Mouse (Mus musculus): Measurements from ENCODE around the gene Cdca3. TPM values are rescaled to one million over a fixed set of nuclear protein-coding genes. Genes with fewer than 3 reads are reported as not detected.
A peak's percentile ranks its signal among the peaks of the same experiment; 100 is the strongest.

The Cdca3 gene
- polyA plus RNA-seq, 1 experiment from 2014 or later = 166 TPM

GRCm38 (mm10) chr6:124839805-124840204 lies 10.5 kb downstream of the Cdca3 start:
- Histone ChIP-seq H3K4me1 (peaks cover 17% of the 10 kb centered on the region), H3K27ac (no peak overlapping the region), H3K9ac (peak overlapping the region; percentile 34; the same call in 1 of the 2 replicates), H3K27me3 (no peaks in the 10 kb centered on the region), H3K4me3 (no peak overlapping the region), H3K36me3 (peaks cover 11% of the 10 kb centered on the region), H3K4me2 (replicated peaks) (0 out of 2 replicates have a peak overlapping the region, but pooled peaks have one; percentile 21), H3K9me3 (no peaks in the 10 kb centered on the region)
- WGBS = 5% methylated on average over 8 of the region's 8 CpGs
- ATAC-seq (ENCODE audit: insufficient number of reproducible peaks, insufficient read depth, low FRiP score, low TSS enrichment) = no peak

GRCm38 (mm10) chr6:124840241-124841167 lies 11.2 kb downstream of the Cdca3 start, which contains the start of gene Gnb3:
TSS of gene Gnb3 (minus strand) at chr6:124840275.
- Histone ChIP-seq H3K27ac (no peak within 1 kb of the TSS), H3K4me3 (no peak within 1 kb of the TSS), H3K36me3 (peaks cover 18% of the 10 kb centered on the region), H3K4me2 (replicated peaks) (0 out of 2 replicates have a peak within 1 kb of the TSS, but pooled peaks have one; percentile 21), H3K9ac (peak within 1 kb of the TSS; percentile 34; the same call in 1 of the 2 replicates), H3K27me3 (no peaks in the 10 kb centered on the region), H3K9me3 (no peaks in the 10 kb centered on the region), H3K4me1 (peaks cover 17% of the 10 kb centered on the region)
- ATAC-seq (ENCODE audit: insufficient number of reproducible peaks, insufficient read depth, low FRiP score, low TSS enrichment) = no peak; the same call in 1 of the 2 replicates
- 35% methylated on average over 15 of the region's 15 CpGs for WGBS

GRCm38 (mm10) chr6:124847305-124847704 lies 18.0 kb downstream of the Cdca3 start:
- Histone ChIP-seq H3K9me3 (no peaks in the 10 kb centered on the region), H3K4me1 (no peaks in the 10 kb centered on the region), H3K36me3 (peaks cover 27% of the 10 kb centered on the region), H3K4me2 (replicated peaks) (no peak overlapping the region), H3K9ac (no peak overlapping the region), H3K27me3 (no peaks in the 10 kb centered on the region), H3K27ac (no peak overlapping the region), H3K4me3 (no peak overlapping the region)
- WGBS = 13% methylated on average over 9 of the region's 9 CpGs
- no peak; the same call in 1 of the 2 replicates for ATAC-seq (ENCODE audit: insufficient number of reproducible peaks, insufficient read depth, low FRiP score, low TSS enrichment)

- no peaks in the 10 kb centered on the region for H3K9me3 ChIP-seq
- no peak overlapping the region for H3K9ac ChIP-seq
- 0 out of 2 replicates have a peak, but pooled peaks cover 1% of the 10 kb centered on the region for H3K4me1 ChIP-seq
- ATAC-seq (ENCODE audit: insufficient number of reproducible peaks, insufficient read depth, low FRiP score, low TSS enrichment) = no peak
- no peaks in the 10 kb centered on the region for H3K27me3 ChIP-seq
- H3K4me2 ChIP-seq (replicated peaks) = no peak overlapping the region
- H3K27ac ChIP-seq = no peak overlapping the region
- 71% methylated on average over 8 of the region's 8 CpGs for WGBS
- H3K4me3 ChIP-seq = no peak overlapping the region
- peaks cover 41% of the 10 kb centered on the region for H3K36me3 ChIP-seq
Observed at GRCm38 (mm10) chr6:124850535-124850934, 21.2 kb downstream of the Cdca3 start.

- WGBS = 77% methylated on average over 12 of the region's 12 CpGs
- no peak overlapping the region for H3K4me3 ChIP-seq
- H3K4me1 ChIP-seq = peaks cover 16% of the 10 kb centered on the region
- H3K9me3 ChIP-seq = no peaks in the 10 kb centered on the region
- no peak overlapping the region for H3K27ac ChIP-seq
- ATAC-seq (ENCODE audit: insufficient number of reproducible peaks, insufficient read depth, low FRiP score, low TSS enrichment) = no peak
- H3K9ac ChIP-seq = no peak overlapping the region
- H3K4me2 ChIP-seq (replicated peaks) = no peak overlapping the region
- H3K36me3 ChIP-seq = peaks cover 34% of the 10 kb centered on the region
- no peaks in the 10 kb centered on the region for H3K27me3 ChIP-seq
Observed at GRCm38 (mm10) chr6:124854647-124855046, 25.3 kb downstream of the Cdca3 start.

GRCm38 (mm10) chr6:124856321-124856720 lies 27.0 kb downstream of the Cdca3 start:
- Histone ChIP-seq H3K4me2 (replicated peaks) (peak overlapping the region; percentile 76), H3K27ac (peak overlapping the region; percentile 99), H3K36me3 (peaks cover 27% of the 10 kb centered on the region), H3K4me1 (peaks cover 24% of the 10 kb centered on the region), H3K9me3 (no peaks in the 10 kb centered on the region), H3K4me3 (peak overlapping the region; percentile 87), H3K9ac (peak overlapping the region; percentile 97), H3K27me3 (no peaks in the 10 kb centered on the region)
- under 1% methylated on average over 13 of the region's 14 CpGs for WGBS
- peak; percentile 72 for ATAC-seq (ENCODE audit: insufficient number of reproducible peaks, insufficient read depth, low FRiP score, low TSS enrichment)

- H3K4me1 ChIP-seq = peaks cover 31% of the 10 kb centered on the region
- peak; percentile 81 for ATAC-seq (ENCODE audit: insufficient number of reproducible peaks, insufficient read depth, low FRiP score, low TSS enrichment)
Observed at GRCm38 (mm10) chr6:124856916-124857839, 27.8 kb downstream of the Cdca3 start, which contains the start of gene P3h3. TSS of gene P3h3 (minus strand) at chr6:124857752.

GRCm38 (mm10) chr6:124857840-124858530 lies 28.6 kb downstream of the Cdca3 start:
- no peak for ATAC-seq (ENCODE audit: insufficient number of reproducible peaks, insufficient read depth, low FRiP score, low TSS enrichment)
- WGBS = 19% methylated on average over 26 of the region's 26 CpGs
- Histone ChIP-seq H3K9ac (peak overlapping the region; percentile 97), H3K4me3 (peak overlapping the region; percentile 87), H3K27me3 (no peaks in the 10 kb centered on the region), H3K27ac (peak overlapping the region; percentile 99), H3K36me3 (peaks cover 19% of the 10 kb centered on the region), H3K4me1 (peaks cover 38% of the 10 kb centered on the region), H3K9me3 (no peaks in the 10 kb centered on the region), H3K4me2 (replicated peaks) (peak overlapping the region; percentile 76)

More at GRCm38 (mm10) chr6:124856916-124857839, 27.8 kb downstream of the Cdca3 start, which contains the start of gene P3h3:
- H3K4me2 ChIP-seq (replicated peaks) = peak within 1 kb of the TSS; percentile 76
- H3K27me3 ChIP-seq = no peaks in the 10 kb centered on the region
- H3K36me3 ChIP-seq = peaks cover 27% of the 10 kb centered on the region
- H3K4me3 ChIP-seq = peak within 1 kb of the TSS; percentile 87
- H3K27ac ChIP-seq = peak within 1 kb of the TSS; percentile 99
- H3K9ac ChIP-seq = peak within 1 kb of the TSS; percentile 97
- H3K9me3 ChIP-seq = no peaks in the 10 kb centered on the region
- under 1% methylated on average over 77 of the region's 86 CpGs for WGBS

- H3K36me3 ChIP-seq = peaks cover 12% of the 10 kb centered on the region
- peaks cover 41% of the 10 kb centered on the region for H3K4me1 ChIP-seq
- H3K4me3 ChIP-seq = peak overlapping the region; percentile 87; the same call in 1 of the 2 replicates
- no peaks in the 10 kb centered on the region for H3K27me3 ChIP-seq
- H3K4me2 ChIP-seq (replicated peaks) = peak overlapping the region; percentile 76
- no peaks in the 10 kb centered on the region for H3K9me3 ChIP-seq
- peak overlapping the region; percentile 97; the same call in 1 of the 2 replicates for H3K9ac ChIP-seq
- 0 out of 2 replicates have a peak overlapping the region, but pooled peaks have one; percentile 99 for H3K27ac ChIP-seq
- no peak for ATAC-seq (ENCODE audit: insufficient number of reproducible peaks, insufficient read depth, low FRiP score, low TSS enrichment)
- WGBS = 73% methylated on average over 28 of the region's 28 CpGs
Observed at GRCm38 (mm10) chr6:124858561-124859318, 29.4 kb downstream of the Cdca3 start.

- H3K36me3 ChIP-seq = peaks cover 4% of the 10 kb centered on the region; the same call in 1 of the 2 replicates
- H3K4me1 ChIP-seq = peaks cover 47% of the 10 kb centered on the region
- 0 out of 2 replicates have a peak overlapping the region, but pooled peaks have one; percentile 14 for H3K4me2 ChIP-seq (replicated peaks)
- H3K27me3 ChIP-seq = no peaks in the 10 kb centered on the region; the same call in 1 of the 2 replicates
- H3K9ac ChIP-seq = no peak overlapping the region
- ATAC-seq (ENCODE audit: insufficient number of reproducible peaks, insufficient read depth, low FRiP score, low TSS enrichment) = 0 out of 2 replicates have a peak, but pooled peaks have one; percentile 13
- 8% methylated on average over 12 of the region's 12 CpGs for WGBS
- H3K27ac ChIP-seq = 0 out of 2 replicates have a peak overlapping the region, but pooled peaks have one; percentile 37
- H3K4me3 ChIP-seq = no peak overlapping the region
- no peaks in the 10 kb centered on the region for H3K9me3 ChIP-seq
Observed at GRCm38 (mm10) chr6:124859725-124860124, 30.4 kb downstream of the Cdca3 start.

All from embryonic facial prominence, embryonic 12.5 days (tissue).